Comparison of ENCODE assay signal across 9 mouse cellular contexts in genomic region chr19:12008410-12009380, GRCm38 (mm10). TPM values are rescaled to one million over a fixed set of nuclear protein-coding genes. Genes with fewer than 3 reads are reported as not detected.
DNase-seq lines count a peak whose midpoint lies in the region; ATAC-seq and TF ChIP-seq lines count a peak whose summit lies in the region.
"Had no signal": no experiment of that assay in that cellular context is flagged by ENCODE, and none has a peak within 500 bp of the region (broad histone marks: within the 10 kb centered on the region; RNA-seq: fewer than 3 reads in every experiment).

No protein-coding gene starts in this region.

- H3K9ac ChIP-seq in forebrain, embryonic 15.5 days (replicated peaks) = no peak overlapping the region

- no peaks in the 10 kb centered on the region for H3K9me3 ChIP-seq in E14TG2a.4 (ENCODE audit: low read length)
- no peaks in the 10 kb centered on the region for H3K9me3 ChIP-seq in forebrain, embryonic 15.5 days

- peak; percentile 44 for DNase-seq in cerebellum, adult 9-11 months
- peak; percentile 34 for DNase-seq in mesoderm, embryonic 11.5 days (ENCODE audit: low read depth, low spot score)
- no peak for DNase-seq in urinary bladder, adult 2 months (ENCODE audit: low spot score)
- no peak for DNase-seq in spleen, postnatal 14 days (ENCODE audit: low spot score in 2 of 2)

- H3K4me1 ChIP-seq in E14TG2a.4 (replicated peaks; ENCODE audit: low read depth, low read length) = peaks cover 45% of the 10 kb centered on the region
- H3K4me1 ChIP-seq in forebrain, embryonic 15.5 days = peaks cover 33% of the 10 kb centered on the region

- H3K27ac ChIP-seq in forebrain, embryonic 15.5 days (replicated peaks) = peak overlapping the region; percentile 95

- ATAC-seq in cerebellum, adult (ENCODE audit: insufficient number of reproducible peaks, low FRiP score, low TSS enrichment) = no peak
- no peak for ATAC-seq in forebrain, embryonic 15.5 days (replicated peaks)
- ATAC-seq in monocyte, adult 5-6 weeks (replicated peaks; ENCODE audit: insufficient number of reproducible peaks, low FRiP score, low TSS enrichment, poor library complexity, severe bottlenecking) = no peak

- H3K4me3 ChIP-seq in E14TG2a.4 (replicated peaks; ENCODE audit: low read length) = peak overlapping the region; percentile 48; the same call in 1 of the 2 replicates
- 0 out of 2 replicates have a peak overlapping the region, but pooled peaks have one; percentile 68 for H3K4me3 ChIP-seq in forebrain, embryonic 15.5 days

- whole genome bisulfite sequencing in forebrain, embryonic 15.5 days = 22% methylated on average over 17 of the region's 17 CpGs

- H3K36me3 ChIP-seq in E14TG2a.4 (ENCODE audit: insufficient read depth, low read length) = no peaks in the 10 kb centered on the region
- no peaks in the 10 kb centered on the region for H3K36me3 ChIP-seq in forebrain, embryonic 15.5 days

- no peak overlapping the region for H3K4me2 ChIP-seq in forebrain, embryonic 15.5 days (replicated peaks)

- H3K27me3 ChIP-seq in E14TG2a.4 (ENCODE audit: insufficient read depth, low read length) = peaks cover 6% of the 10 kb centered on the region; the same call in 1 of the 2 replicates
- H3K27me3 ChIP-seq in forebrain, embryonic 15.5 days = no peaks in the 10 kb centered on the region

- no peak for TF ChIP-seq CTCF in E14TG2a.4 (conservative IDR thresholded peaks at IDR 0.05; ENCODE audit: low read length)

RNA-seq across cellular contexts. Expression of gene Olfr1423, which starts 32.4 kb away (rescaled TPM):
- not detected in 2 replicates for polyA plus RNA-seq in forebrain, embryonic 15.5 days (2015; fragmentation: Nextera tagmentation; extraction: Ambion mirVana)
- polyA plus RNA-seq in urinary bladder, adult 2 months (2012; rRNA removed) = not detected in 2 replicates
- 0.11 TPM in 1 of 3 replicates, not detected in the others for total RNA-seq in monocyte, adult 5-6 weeks (2017)
- total RNA-seq: heart, adult 18-20 months had no signal

RNA-seq across cellular contexts. Expression of gene Osbp, which starts 43.0 kb away (rescaled TPM):
- 4.3 and 4.9 TPM in 2 replicates for polyA plus RNA-seq in forebrain, embryonic 15.5 days (2015; fragmentation: Nextera tagmentation; extraction: Ambion mirVana)
- polyA plus RNA-seq in urinary bladder, adult 2 months (2012; rRNA removed) = 33.2 and 35.0 TPM in 2 replicates
- 22.1 to 45.4 TPM (median 25.4 TPM) in 3 replicates for total RNA-seq in monocyte, adult 5-6 weeks (2017)

RNA-seq across cellular contexts. Expression of gene Olfr1424, which starts 53.8 kb away (rescaled TPM):
- not detected in 2 replicates for polyA plus RNA-seq in forebrain, embryonic 15.5 days (2015; fragmentation: Nextera tagmentation; extraction: Ambion mirVana)
- polyA plus RNA-seq in urinary bladder, adult 2 months (2012; rRNA removed) = not detected in 2 replicates
- 1.4 TPM in 1 of 3 replicates, not detected in the others for total RNA-seq in monocyte, adult 5-6 weeks (2017)
- total RNA-seq: heart, adult 18-20 months had no signal

Comparison
In these comparisons a context has a peak if more than half of its experiments do, and no peak if none do; other contexts are left out.
1. DNase-seq: peak in cerebellum, adult 9-11 months (single experiment) and mesoderm, embryonic 11.5 days (single experiment); none in urinary bladder, adult 2 months (single experiment) and spleen, postnatal 14 days (0 of 2).